Mouse (Mus musculus) liver, embryonic 14.5 days (tissue): Measurements from ENCODE around the gene Asb6.

Experiments
- CTCF ChIP-seq: IDR thresholded peaks from 2 replicates; pipeline ENCODE4 v1.5.1; 2016; ENCODE audit warnings: antibody characterized with exemption, low read depth, control low read depth
- EP300 ChIP-seq: IDR thresholded peaks from 2 replicates; pipeline ENCODE4 v1.6.1; 2016; ENCODE audit warnings: antibody characterized with exemption, low read depth

GRCm38 (mm10) chr2:30782312-30783290 is 47.5 kb downstream of the Asb6 start:
- no peak for TF ChIP-seq CTCF
- no peak for TF ChIP-seq EP300
